Mouse (Mus musculus) liver, postnatal 0 days (tissue): ENCODE measurements around the gene Gp9. TPM values are rescaled to one million over a fixed set of nuclear protein-coding genes. Genes with fewer than 3 reads are reported as not detected.

Experiments
- ATAC-seq: fragments of 200-750 bp; cut with Nextera tagmentation; 2 replicates; pipeline ENCODE4 v1.8.0; 2017; ENCODE audit warnings: mild to moderate bottlenecking, moderate library complexity
- DNase-seq: peaks from one replicate; pipeline ENCODE4 v3.0.0-alpha.2; 2016
- H3K27ac ChIP-seq: fragments of 300-500 bp; sonication (generic); 2 replicates; pipeline ENCODE4 v1.5.1; 2014; ENCODE audit warnings: antibody characterized with exemption, moderate library complexity, mild to moderate bottlenecking, low read depth
- H3K27me3 ChIP-seq: fragments of 300-500 bp; sonication (generic); 2 replicates; pipeline ENCODE4 v1.6.1; 2014; ENCODE audit warnings: low read length, control low read depth, mixed read lengths; ENCODE audit not compliant: insufficient read depth
- H3K36me3 ChIP-seq: fragments of 300-500 bp; sonication (generic); replicated peaks from 2 replicates; pipeline ENCODE4 v1.6.1; 2014; ENCODE audit warnings: mild to moderate bottlenecking, control low read depth, low read length, moderate library complexity, mixed read lengths; ENCODE audit not compliant: insufficient read depth
- H3K4me1 ChIP-seq: fragments of 300-500 bp; sonication (generic); 2 replicates; pipeline ENCODE4 v1.6.1; 2014; ENCODE audit warnings: antibody characterized with exemption, mild to moderate bottlenecking, control low read depth; ENCODE audit not compliant: insufficient read depth
- H3K4me2 ChIP-seq: fragments of 300-500 bp; sonication (generic); 2 replicates; pipeline ENCODE4 v1.6.1; 2014; ENCODE audit warnings: low read depth, mild to moderate bottlenecking, low read length, moderate library complexity, mixed read lengths
- H3K4me3 ChIP-seq: fragments of 300-500 bp; sonication (generic); 2 replicates; pipeline ENCODE4 v1.5.1; 2014; ENCODE audit warnings: low read depth, low read length
- H3K9ac ChIP-seq: fragments of 300-500 bp; sonication (generic); replicated peaks from 2 replicates; pipeline ENCODE4 v1.6.1; 2014; ENCODE audit warnings: mild to moderate bottlenecking, moderate library complexity
- H3K9me3 ChIP-seq: fragments of 300-500 bp; sonication (generic); 2 replicates; pipeline ENCODE4 v1.6.1; 2016; ENCODE audit warnings: mild to moderate bottlenecking, control low read depth, low read length, mixed read lengths
- CTCF ChIP-seq: sonication (generic); IDR thresholded peaks from 2 replicates; pipeline ENCODE4 v1.5.1; 2016; ENCODE audit warnings: antibody characterized with exemption, low read depth
- EP300 ChIP-seq: IDR thresholded peaks from 2 replicates; pipeline ENCODE4 v1.6.1; 2016; ENCODE audit warnings: antibody characterized with exemption, low read depth, mild to moderate bottlenecking
- WGBS: fragments of 180-500 bp; shearing (Covaris S2); extraction: QIAGEN DNeasy Blood & Tissue Kit; methylation state at CpG from one replicate; pipeline ENCODE4 v1.1.7; 2014; ENCODE audit not compliant: insufficient replicate concordance; 5-methylcytosine and 5-hydroxymethylcytosine counted together
- polyA plus RNA-seq: library from polyadenylated mRNA; unstranded; fragments of >200 nt; fragmentation: Nextera tagmentation; extraction: Ambion mirVana; gene quantifications from 2 replicates; pipeline ENCODE4 v1.2.1, GENCODE M21; 2015

The Gp9 gene
- polyA plus RNA-seq = 36.5 and 38.0 TPM in 2 replicates

DNA sequence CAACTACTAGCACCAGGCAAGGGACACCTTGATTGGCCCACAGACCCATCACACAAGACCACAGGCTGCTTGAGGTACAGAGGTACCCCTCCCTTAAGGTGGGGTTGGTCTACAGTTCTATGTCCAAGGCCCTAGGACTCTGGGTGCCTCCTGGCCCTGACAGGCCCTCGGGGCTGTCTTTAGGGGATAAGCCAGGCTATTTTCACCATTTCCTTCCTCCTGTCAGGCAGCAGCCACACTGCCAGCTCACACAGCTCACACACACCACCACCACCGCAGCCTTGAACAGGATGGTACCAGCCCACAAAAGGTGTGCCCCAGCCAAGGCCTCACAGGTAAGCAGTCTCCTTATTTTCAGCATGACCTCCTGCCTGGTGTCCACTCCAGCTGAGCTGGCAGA lies at the start of gene Gp9:
Gene Gp9 (plus strand): TSS at position 231 of the 400 bp plus-strand sequence.
- peak within 1 kb of the TSS; percentile 15; the same call in 1 of the 2 replicates for H3K4me3 ChIP-seq
- peak within 1 kb of the TSS; percentile 44 for H3K9ac ChIP-seq
- H3K4me1 ChIP-seq = peaks cover 24% of the 10 kb centered on the region
- peak within 1 kb of the TSS; percentile 62 for H3K4me2 ChIP-seq
- H3K9me3 ChIP-seq = no peaks in the 10 kb centered on the region
- DNase-seq (peak; percentile 18), ATAC-seq (no peak)
- 28% methylated on average over 2 of the region's 2 CpGs for WGBS
- no peaks in the 10 kb centered on the region for H3K27me3 ChIP-seq
- no peak for TF ChIP-seq CTCF
- TF ChIP-seq EP300 = no peak
- no peaks in the 10 kb centered on the region for H3K36me3 ChIP-seq
- H3K27ac ChIP-seq = peak within 1 kb of the TSS; percentile 80

DNA sequence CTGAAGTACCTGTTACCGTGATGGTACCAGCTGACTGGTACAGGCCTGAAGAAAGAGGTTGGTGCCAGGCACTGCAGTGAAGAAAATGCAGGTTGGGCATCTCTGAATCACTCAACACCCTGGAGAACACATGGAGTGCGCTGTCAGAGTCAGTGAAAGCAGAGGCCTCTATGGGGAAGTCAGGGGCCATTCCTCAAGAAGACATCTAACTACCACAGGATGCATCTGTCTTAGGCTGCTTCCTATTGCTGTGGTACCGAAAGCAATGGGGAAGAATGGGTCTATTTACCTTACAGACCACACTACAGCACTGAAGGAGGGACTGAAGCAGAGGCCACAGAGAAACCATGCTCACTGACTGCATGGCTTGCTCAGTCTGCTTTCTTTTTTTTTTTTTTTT lies 49.8 kb upstream of the Gp9 start:
- no peak overlapping the region for H3K4me2 ChIP-seq
- peaks cover 11% of the 10 kb centered on the region for H3K4me1 ChIP-seq
- no peak for DNase-seq
- no peak overlapping the region for H3K9ac ChIP-seq
- peaks cover 41% of the 10 kb centered on the region for H3K27me3 ChIP-seq
- no peak overlapping the region for H3K27ac ChIP-seq
- peak; percentile 27; the same call in 1 of the 2 replicates for ATAC-seq
- 29% methylated on average over 3 of the region's 3 CpGs for WGBS
- H3K4me3 ChIP-seq = no peak overlapping the region
- no peaks in the 10 kb centered on the region for H3K9me3 ChIP-seq
- TF ChIP-seq CTCF (no peak), EP300 (no peak)
- no peaks in the 10 kb centered on the region for H3K36me3 ChIP-seq

DNA sequence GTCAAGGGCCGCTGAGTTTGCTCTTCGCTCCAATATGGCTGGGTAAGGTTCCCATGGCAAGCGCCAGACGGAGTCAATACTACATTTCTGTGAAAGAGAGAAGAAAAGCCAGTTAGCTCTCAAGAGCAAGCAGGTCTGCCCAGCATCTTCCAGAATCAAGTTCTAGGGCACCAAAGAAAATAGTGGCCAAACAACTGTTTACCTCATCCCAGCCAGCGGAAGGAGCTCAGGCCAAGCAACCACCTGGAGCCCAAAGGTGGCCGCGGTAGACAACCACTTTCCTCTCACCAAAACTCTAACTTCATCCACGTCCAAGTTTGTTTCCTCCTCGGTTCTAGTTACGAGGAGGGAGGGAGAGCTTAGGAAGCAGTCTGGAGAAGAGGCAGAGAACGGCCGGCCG lies 47.7 kb upstream of the Gp9 start:
- H3K4me2 ChIP-seq = peak overlapping the region; percentile 76
- H3K36me3 ChIP-seq = no peaks in the 10 kb centered on the region
- ATAC-seq = no peak
- H3K27ac ChIP-seq = no peak overlapping the region
- H3K9ac ChIP-seq = no peak overlapping the region
- H3K27me3 ChIP-seq = peaks cover 47% of the 10 kb centered on the region
- WGBS = 28% methylated on average over 13 of the region's 13 CpGs
- H3K9me3 ChIP-seq = no peaks in the 10 kb centered on the region
- H3K4me3 ChIP-seq = peak overlapping the region; percentile 48; the same call in 1 of the 2 replicates
- no peak for TF ChIP-seq EP300
- TF ChIP-seq CTCF = no peak
- H3K4me1 ChIP-seq = peaks cover 20% of the 10 kb centered on the region
- no peak for DNase-seq

DNA sequence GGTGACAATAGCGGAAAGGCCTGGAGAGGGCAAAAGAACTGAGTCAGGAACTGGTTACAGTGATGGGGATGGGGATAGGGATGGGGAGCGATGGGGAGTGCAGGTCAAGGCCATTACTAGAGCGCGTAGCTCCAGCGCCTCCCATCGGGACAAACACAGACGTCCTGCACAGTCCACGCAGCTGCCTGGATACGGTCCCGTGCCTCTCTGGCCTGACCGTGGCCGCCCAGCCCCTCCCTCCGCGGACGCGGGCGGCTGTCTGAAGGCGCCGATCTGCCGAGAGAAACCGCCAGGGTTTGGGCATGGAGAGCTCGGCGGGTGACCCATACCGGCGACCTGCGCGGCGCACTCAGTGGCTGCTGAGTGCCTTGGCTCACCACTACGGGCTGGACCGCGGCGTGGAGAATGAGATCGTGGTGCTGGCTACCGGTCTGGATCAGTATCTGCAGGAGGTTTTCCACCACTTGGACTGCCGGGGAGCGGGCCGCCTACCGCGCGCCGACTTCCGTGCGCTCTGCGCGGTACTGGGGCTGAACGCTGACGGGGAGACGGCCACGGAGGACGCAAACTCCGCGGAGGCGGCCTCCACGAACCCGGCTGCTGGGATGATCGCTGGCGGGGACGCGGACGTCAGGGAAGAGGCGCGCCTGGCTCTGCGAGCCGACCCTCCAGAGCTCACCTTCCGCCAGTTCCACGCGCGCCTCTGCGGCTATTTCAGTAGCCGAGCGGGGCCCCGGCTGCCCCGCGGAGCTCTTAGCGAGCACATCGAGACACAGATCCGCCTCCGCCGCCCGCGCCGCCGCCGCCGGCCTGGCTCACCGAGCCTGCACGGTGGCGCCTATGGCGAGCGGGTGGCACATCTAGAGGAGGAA lies 47.0 kb upstream of the Gp9 start, which contains the start of gene Efcc1:
Gene Efcc1 (plus strand): TSS at position 279 of the 872 bp plus-strand sequence.
- TF ChIP-seq CTCF (no peak; the same call in 1 of the 2 replicates), EP300 (no peak)
- Histone ChIP-seq H3K36me3 (no peaks in the 10 kb centered on the region), H3K9ac (0 out of 2 replicates have a peak within 1 kb of the TSS, but pooled peaks have one; percentile 38), H3K27ac (no peak within 1 kb of the TSS), H3K4me2 (peak within 1 kb of the TSS; percentile 76), H3K4me3 (peak within 1 kb of the TSS; percentile 48), H3K27me3 (peaks cover 47% of the 10 kb centered on the region), H3K4me1 (peaks cover 20% of the 10 kb centered on the region), H3K9me3 (no peaks in the 10 kb centered on the region)
- 4% methylated on average over 69 of the region's 90 CpGs for WGBS
- DNase-seq (no peak), ATAC-seq (peak; percentile 27)

DNA sequence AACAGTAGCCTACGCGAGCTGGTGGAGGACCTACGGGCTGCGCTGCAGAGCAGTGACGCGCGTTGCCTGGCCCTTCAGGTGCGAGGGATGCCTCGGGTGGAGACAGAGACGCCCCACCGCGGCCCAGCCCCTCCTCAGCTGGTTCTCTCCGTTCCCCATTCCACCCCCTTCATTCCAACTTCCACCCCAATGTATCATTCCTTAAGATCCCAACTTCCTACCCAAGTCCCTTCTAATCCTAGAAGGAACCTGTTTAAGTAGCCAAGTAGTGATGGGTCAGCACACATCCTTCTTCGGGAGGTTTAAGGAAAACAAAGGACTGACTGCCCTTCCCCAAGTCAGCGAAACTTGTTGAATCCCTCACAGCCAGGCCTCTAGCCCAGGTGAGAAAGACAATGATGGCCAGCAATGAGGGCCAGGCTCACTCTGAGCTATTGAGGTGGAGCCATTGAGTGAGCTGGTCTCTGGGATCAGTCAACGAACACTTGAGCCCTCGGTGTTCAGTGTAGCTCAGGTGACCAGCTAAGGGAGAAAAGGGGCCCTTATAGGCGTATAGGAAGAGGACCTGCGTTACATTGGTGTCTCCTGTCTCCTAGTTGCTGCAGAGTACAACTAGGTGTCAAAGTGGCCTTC lies 46.3 kb upstream of the Gp9 start:
- H3K27me3 ChIP-seq = peaks cover 47% of the 10 kb centered on the region
- H3K36me3 ChIP-seq = no peaks in the 10 kb centered on the region
- peak overlapping the region; percentile 48 for H3K4me3 ChIP-seq
- no peak overlapping the region for H3K27ac ChIP-seq
- ATAC-seq (no peak), DNase-seq (no peak)
- H3K9me3 ChIP-seq = no peaks in the 10 kb centered on the region
- 7% methylated on average over 19 of the region's 19 CpGs for WGBS
- no peak overlapping the region for H3K9ac ChIP-seq
- TF ChIP-seq EP300 (no peak), CTCF (no peak)
- peak overlapping the region; percentile 76 for H3K4me2 ChIP-seq
- peaks cover 20% of the 10 kb centered on the region for H3K4me1 ChIP-seq

DNA sequence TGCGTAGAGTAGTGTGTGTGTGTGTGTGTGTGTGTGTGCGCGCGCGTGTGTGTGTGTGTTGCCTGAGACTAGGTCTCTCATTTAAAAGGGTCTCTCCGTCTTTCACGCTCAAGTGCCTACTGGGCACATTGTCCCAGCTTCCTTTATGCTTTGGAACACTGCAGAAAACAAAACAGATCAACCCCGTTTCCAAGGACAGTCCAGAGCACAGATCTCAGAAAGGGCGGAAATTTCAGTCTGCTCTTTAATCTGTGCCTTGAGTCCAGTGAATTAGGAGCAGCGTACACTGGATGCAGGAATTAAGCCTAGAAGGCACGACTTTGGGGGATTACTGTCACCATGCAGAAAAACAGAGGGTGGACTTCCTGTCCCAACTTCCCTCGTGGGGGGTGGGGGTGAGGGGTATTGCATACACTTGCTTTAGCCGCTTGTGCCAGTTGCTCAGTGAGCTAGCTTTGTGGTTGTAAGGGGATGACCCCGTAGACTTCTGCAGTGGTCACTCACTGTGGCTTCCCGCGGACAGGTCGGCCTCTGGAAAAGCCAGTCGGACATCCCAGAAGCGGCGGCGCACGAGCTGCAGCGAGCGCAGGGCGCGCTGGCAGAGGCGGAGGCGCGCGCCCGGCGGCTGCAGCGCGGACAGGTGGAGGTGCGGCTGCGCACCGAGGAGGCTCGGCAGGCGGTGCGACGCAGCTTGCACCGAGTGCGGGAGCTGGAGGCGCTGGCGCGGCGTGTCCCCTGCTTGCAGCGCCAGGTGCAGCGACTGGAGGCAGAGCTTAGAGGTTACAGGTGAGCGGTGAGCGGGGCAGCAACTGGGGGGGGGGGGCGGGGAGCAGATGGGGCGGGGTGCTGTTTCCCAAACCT lies 45.5 kb upstream of the Gp9 start:
- Histone ChIP-seq H3K4me2 (peak overlapping the region; percentile 76), H3K27ac (no peak overlapping the region), H3K4me3 (peak overlapping the region; percentile 39), H3K9me3 (no peaks in the 10 kb centered on the region), H3K9ac (no peak overlapping the region), H3K27me3 (peaks cover 47% of the 10 kb centered on the region), H3K4me1 (peaks cover 20% of the 10 kb centered on the region), H3K36me3 (no peaks in the 10 kb centered on the region)
- ATAC-seq (no peak), DNase-seq (no peak)
- TF ChIP-seq EP300 (no peak), CTCF (no peak)
- WGBS = 6% methylated on average over 35 of the region's 53 CpGs
